7 mouse cellular contexts compared by ENCODE assay signal in the genomic region with DNA sequence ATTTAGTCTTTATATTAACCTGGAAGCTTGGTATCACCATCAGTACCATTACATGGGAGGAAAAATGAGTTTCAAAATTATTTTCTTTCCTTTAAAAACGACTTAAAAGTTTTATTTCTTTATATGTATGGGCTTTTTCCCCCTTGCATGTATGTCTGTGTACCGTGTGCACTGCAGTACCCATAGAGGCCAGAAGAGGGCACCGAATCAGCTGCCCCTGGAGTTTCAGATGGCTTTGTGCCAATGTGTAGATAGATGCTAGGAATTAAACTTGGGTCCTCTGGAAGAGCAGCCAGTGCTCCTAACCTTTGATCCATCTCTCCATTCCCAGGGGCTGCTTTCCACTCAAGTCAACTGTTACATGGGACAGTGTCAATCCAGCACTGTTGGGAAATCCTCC.
DNase-seq lines count a peak whose midpoint lies in the region; ATAC-seq and TF ChIP-seq lines count a peak whose summit lies in the region.

No protein-coding gene starts in this region.

- no peak for TF ChIP-seq POLR2A in kidney, adult 2 months (IDR thresholded peaks at IDR 0.05; ENCODE audit: low read depth, low read length)

- no peak overlapping the region for H3K27ac ChIP-seq in kidney, adult 2 months (ENCODE audit: insufficient read depth, low read depth, low read length)
- H3K27ac ChIP-seq in stomach, postnatal 0 days (replicated peaks) = no peak overlapping the region

- H3K27me3 ChIP-seq in kidney, adult 2 months (replicated peaks; ENCODE audit: control insufficient read depth, insufficient read depth, low read length) = no peaks in the 10 kb centered on the region
- H3K27me3 ChIP-seq in stomach, postnatal 0 days (ENCODE audit: control insufficient read depth, insufficient read depth, low read length) = no peaks in the 10 kb centered on the region

- no peaks in the 10 kb centered on the region for H3K4me1 ChIP-seq in kidney, adult 2 months (ENCODE audit: control insufficient read depth, insufficient read depth, low read length)
- H3K4me1 ChIP-seq in stomach, postnatal 0 days (replicated peaks; ENCODE audit: control insufficient read depth, insufficient read depth) = no peaks in the 10 kb centered on the region

- TF ChIP-seq EP300 in stomach, postnatal 0 days (optimal IDR thresholded peaks at IDR 0.05) = no peak

- WGBS in kidney, adult 2 months = 32% methylated on average over 3 of the region's 3 CpGs
- WGBS in stomach, postnatal 0 days = 30% methylated on average over 3 of the region's 3 CpGs

- ATAC-seq in stomach, postnatal 0 days (ENCODE audit: low FRiP score, low TSS enrichment) = no peak

- no peak overlapping the region for H3K9ac ChIP-seq in stomach, postnatal 0 days (ENCODE audit: low read length)

- TF ChIP-seq CTCF in kidney, adult 2 months (conservative IDR thresholded peaks at IDR 0.05; ENCODE audit: insufficient read depth, insufficient read length, low read depth, low read length) = peak; percentile 48
- peak; percentile 72 for TF ChIP-seq CTCF in stomach, postnatal 0 days (IDR thresholded peaks at IDR 0.05; ENCODE audit: low read depth)

- H3K9me3 ChIP-seq in stomach, postnatal 0 days (ENCODE audit: control insufficient read depth, low read length) = no peaks in the 10 kb centered on the region

- H3K4me3 ChIP-seq in kidney, adult 2 months (ENCODE audit: insufficient read depth, low read depth, low read length) = no peak overlapping the region
- H3K4me3 ChIP-seq in stomach, postnatal 0 days (ENCODE audit: low read depth, low read length) = no peak overlapping the region

- H3K4me2 ChIP-seq in stomach, postnatal 0 days (replicated peaks; ENCODE audit: low read depth) = no peak overlapping the region

- DNase-seq in kidney, adult 2 months = peak; percentile 22
- no peak for DNase-seq in kidney, adult 11 months
- peak; percentile 10 to 19 for DNase-seq in B cell, adult 2 months
- DNase-seq in ES-CJ7 (ENCODE audit: low read depth, low spot score) = peak; percentile 66
- peak; percentile 37 for DNase-seq in kidney, postnatal 10 days
- peak; percentile 27 for DNase-seq in stomach, postnatal 0 days (ENCODE audit: low spot score)
- no peak for DNase-seq in spleen, postnatal 36 days (ENCODE audit: low spot score in 2 of 2)

- H3K36me3 ChIP-seq in kidney, adult 2 months (ENCODE audit: control insufficient read depth, insufficient read depth, low read length) = no peaks in the 10 kb centered on the region
- no peaks in the 10 kb centered on the region for H3K36me3 ChIP-seq in stomach, postnatal 0 days (ENCODE audit: control insufficient read depth, insufficient read depth, low read length)

Comparison
In these comparisons a context has a peak if more than half of its experiments do, and no peak if none do; other contexts are left out.
1. DNase-seq: peak in kidney, adult 2 months (single experiment), B cell, adult 2 months (2 of 2), ES-CJ7 (single experiment), kidney, postnatal 10 days (single experiment) and stomach, postnatal 0 days (single experiment); none in kidney, adult 11 months (single experiment) and spleen, postnatal 36 days (0 of 2).